In genomic region chr2:102685371-102686107, GRCm38 (mm10) we compare ENCODE assay signal across 8 mouse cellular contexts. TPM values are rescaled to one million over a fixed set of nuclear protein-coding genes. Genes with fewer than 3 reads are reported as not detected.
A peak's percentile ranks its signal among the peaks of the same experiment; 100 is the strongest.
DNase-seq lines count a peak whose midpoint lies in the region; ATAC-seq and TF ChIP-seq lines count a peak whose summit lies in the region.

No protein-coding gene starts in this region.

- no peaks in the 10 kb centered on the region for H3K4me1 ChIP-seq in heart, postnatal 0 days (ENCODE audit: control insufficient read depth, insufficient read depth)
- 0 out of 2 replicates have a peak, but pooled peaks cover 3% of the 10 kb centered on the region for H3K4me1 ChIP-seq in heart, embryonic 10.5 days
- peaks cover 12% of the 10 kb centered on the region; the same call in 1 of the 2 replicates for H3K4me1 ChIP-seq in hindbrain, embryonic 10.5 days (replicated peaks)
- peaks cover 21% of the 10 kb centered on the region for H3K4me1 ChIP-seq in midbrain, embryonic 12.5 days

- TF ChIP-seq CTCF in heart, postnatal 0 days (IDR thresholded peaks at IDR 0.05; ENCODE audit: low read depth), result peak; percentile 71

- peak; percentile 58 for DNase-seq in heart, postnatal 0 days (ENCODE audit: low spot score)
- DNase-seq in heart, embryonic 10.5 days (ENCODE audit: low spot score), result no peak
- DNase-seq in Muller cell, postnatal 12 days (ENCODE audit: inconsistent ontology term), result peak; percentile 40
- no peak for DNase-seq in hindbrain, embryonic 10.5 days (ENCODE audit: low spot score)
- DNase-seq in thymus, adult 18-20 months, result no peak
- DNase-seq in frontal cortex, postnatal 25 days (ENCODE audit: low spot score in 2 of 2), result no peak
- DNase-seq in left cerebral cortex, adult 18-20 months (ENCODE audit: low spot score in 2 of 2), result no peak

- H3K4me2 ChIP-seq in heart, postnatal 0 days (ENCODE audit: low read depth, low read length), result no peak overlapping the region
- peak overlapping the region; percentile 31 for H3K4me2 ChIP-seq in midbrain, embryonic 12.5 days (replicated peaks)

- no peak overlapping the region for H3K27ac ChIP-seq in heart, postnatal 0 days (ENCODE audit: low read depth)
- no peak overlapping the region for H3K27ac ChIP-seq in heart, embryonic 10.5 days
- H3K27ac ChIP-seq in hindbrain, embryonic 10.5 days, result peak overlapping the region; percentile 74; the same call in 1 of the 2 replicates
- peak overlapping the region; percentile 79 for H3K27ac ChIP-seq in midbrain, embryonic 12.5 days (replicated peaks)

- TF ChIP-seq EP300 in heart, postnatal 0 days (IDR thresholded peaks at IDR 0.05; ENCODE audit: low read depth), result no peak

- WGBS in heart, postnatal 0 days, result 85% methylated on average over 7 of the region's 7 CpGs
- WGBS in heart, embryonic 10.5 days, result 81% methylated on average over 7 of the region's 7 CpGs
- 87% methylated on average over 7 of the region's 7 CpGs for WGBS in hindbrain, embryonic 10.5 days
- WGBS in midbrain, embryonic 12.5 days, result 89% methylated on average over 7 of the region's 7 CpGs

- no peaks in the 10 kb centered on the region for H3K36me3 ChIP-seq in heart, postnatal 0 days (replicated peaks; ENCODE audit: control insufficient read depth, insufficient read depth, low read length)
- H3K36me3 ChIP-seq in heart, embryonic 10.5 days, result no peaks in the 10 kb centered on the region
- H3K36me3 ChIP-seq in hindbrain, embryonic 10.5 days, result no peaks in the 10 kb centered on the region
- no peaks in the 10 kb centered on the region for H3K36me3 ChIP-seq in midbrain, embryonic 12.5 days

- peak; percentile 41; the same call in 1 of the 2 replicates for ATAC-seq in heart, postnatal 0 days (ENCODE audit: insufficient read depth, low read depth)
- ATAC-seq in midbrain, embryonic 12.5 days (ENCODE audit: low FRiP score, low read depth), result peak; percentile 83

- H3K27me3 ChIP-seq in heart, postnatal 0 days (ENCODE audit: control insufficient read depth, insufficient read depth, low read length), result no peaks in the 10 kb centered on the region
- no peaks in the 10 kb centered on the region for H3K27me3 ChIP-seq in heart, embryonic 10.5 days (ENCODE audit: insufficient read depth, poor library complexity, severe bottlenecking)
- no peaks in the 10 kb centered on the region for H3K27me3 ChIP-seq in hindbrain, embryonic 10.5 days (ENCODE audit: insufficient read depth, poor library complexity, severe bottlenecking)
- H3K27me3 ChIP-seq in midbrain, embryonic 12.5 days, result no peaks in the 10 kb centered on the region

- no peaks in the 10 kb centered on the region for H3K9me3 ChIP-seq in heart, postnatal 0 days (replicated peaks; ENCODE audit: control insufficient read depth, low read length)
- no peaks in the 10 kb centered on the region for H3K9me3 ChIP-seq in heart, embryonic 10.5 days
- no peaks in the 10 kb centered on the region for H3K9me3 ChIP-seq in hindbrain, embryonic 10.5 days
- no peaks in the 10 kb centered on the region for H3K9me3 ChIP-seq in midbrain, embryonic 12.5 days

- H3K9ac ChIP-seq in heart, postnatal 0 days (replicated peaks; ENCODE audit: low read depth, low read length), result no peak overlapping the region
- no peak overlapping the region; the same call in 1 of the 2 replicates for H3K9ac ChIP-seq in midbrain, embryonic 12.5 days (replicated peaks)

- H3K4me3 ChIP-seq in heart, postnatal 0 days (ENCODE audit: low read depth, low read length), result no peak overlapping the region
- H3K4me3 ChIP-seq in heart, embryonic 10.5 days, result no peak overlapping the region
- no peak overlapping the region for H3K4me3 ChIP-seq in hindbrain, embryonic 10.5 days
- no peak overlapping the region for H3K4me3 ChIP-seq in midbrain, embryonic 12.5 days

RNA-seq across cellular contexts. Expression of gene Slc1a2, which starts 27.1 kb away (rescaled TPM):
- total RNA-seq in heart, postnatal 0 days (2014; rRNA removed; ENCODE audit: low replicate concordance), result 0.19 and 0.42 TPM in 2 replicates
- 0.08 and 0.15 TPM in 2 replicates for polyA plus RNA-seq in heart, postnatal 0 days (2015; fragmentation: Nextera tagmentation; extraction: Ambion mirVana)
- 0.21 and 0.40 TPM in 2 replicates for polyA plus RNA-seq in heart, embryonic 10.5 days (2016; fragmentation: Nextera tagmentation; extraction: Ambion mirVana)
- polyA plus RNA-seq in hindbrain, embryonic 10.5 days (2016; fragmentation: Nextera tagmentation; extraction: Ambion mirVana), result 5.9 and 10.9 TPM in 2 replicates
- polyA plus RNA-seq in midbrain, embryonic 12.5 days (2016; fragmentation: Nextera tagmentation; extraction: Ambion mirVana), result 20.6 and 25.7 TPM in 2 replicates
- 1,000 to 10,000 TPM; 1,523 to 1,534 TPM for total RNA-seq in left cerebral cortex, adult 18-20 months (2021)

Comparison
In these comparisons a context has a peak if more than half of its experiments do, and no peak if none do; other contexts are left out.
1. DNase-seq: peak in heart, postnatal 0 days (single experiment) and Muller cell, postnatal 12 days (single experiment); none in heart, embryonic 10.5 days (single experiment), hindbrain, embryonic 10.5 days (single experiment), thymus, adult 18-20 months (0 of 2), frontal cortex, postnatal 25 days (0 of 2) and left cerebral cortex, adult 18-20 months (0 of 2).
2. H3K27ac ChIP-seq: peak in hindbrain, embryonic 10.5 days (single experiment) and midbrain, embryonic 12.5 days (single experiment); none in heart, postnatal 0 days (single experiment) and heart, embryonic 10.5 days (single experiment).